Mouse (Mus musculus): ENCODE data around the gene Defb15. TPM values are rescaled to one million over a fixed set of nuclear protein-coding genes. Genes with fewer than 3 reads are reported as not detected.
"Not testable (repeated sequence)": the region's sequence is repeated elsewhere in the genome, so short reads cannot be mapped to it uniquely, and the experiment has no call there.

Defb15 gene
- polyA plus RNA-seq, 1 experiment = not detected

GRCm38 (mm10) chr8:21946462-21946861 lies 14.0 kb upstream of the Defb15 start, which contains the start of gene Defb13:
Gene Defb13 (plus strand): TSS chr8:21946762.
- H3K27ac ChIP-seq (ENCODE audit: insufficient read depth, low read length) = no peak within 1 kb of the TSS
- H3K4me3 ChIP-seq (ENCODE audit: insufficient read depth, low read length) = no peak within 1 kb of the TSS
- TF ChIP-seq POLR2A (IDR thresholded peaks at IDR 0.05; ENCODE audit: extremely low read depth, insufficient read depth, low read length) (no peak), CTCF (IDR thresholded peaks at IDR 0.05; ENCODE audit: extremely low read depth, insufficient read depth, low read length) (no peak)
- no peaks in the 10 kb centered on the region for H3K4me1 ChIP-seq (ENCODE audit: control insufficient read depth, insufficient read depth, low read length)

GRCm38 (mm10) chr8:21938052-21938451 lies 5.5 kb upstream of the Defb15 start, which contains the start of gene Defb35:
Gene Defb35 (plus strand): TSS chr8:21938352.
- not testable (repeated sequence) for H3K4me1 ChIP-seq (ENCODE audit: control insufficient read depth, insufficient read depth, low read length); H3K27ac ChIP-seq (ENCODE audit: insufficient read depth, low read length); H3K4me3 ChIP-seq (ENCODE audit: insufficient read depth, low read length)

GRCm38 (mm10) chr8:21930754-21931153 lies 1.8 kb downstream of the Defb15 start:
- not testable (repeated sequence) for H3K4me3 ChIP-seq (ENCODE audit: insufficient read depth, low read length); H3K4me1 ChIP-seq (ENCODE audit: control insufficient read depth, insufficient read depth, low read length); H3K27ac ChIP-seq (ENCODE audit: insufficient read depth, low read length)

- Histone ChIP-seq H3K4me1 (ENCODE audit: control insufficient read depth, insufficient read depth, low read length) (no peaks in the 10 kb centered on the region), H3K27ac (ENCODE audit: insufficient read depth, low read length) (no peak overlapping the region), H3K4me3 (ENCODE audit: insufficient read depth, low read length) (no peak overlapping the region)
- TF ChIP-seq CTCF (IDR thresholded peaks at IDR 0.05; ENCODE audit: extremely low read depth, insufficient read depth, low read length) (no peak), POLR2A (IDR thresholded peaks at IDR 0.05; ENCODE audit: extremely low read depth, insufficient read depth, low read length) (no peak)
Observed at GRCm38 (mm10) chr8:21915625-21916024, 16.9 kb downstream of the Defb15 start.

GRCm38 (mm10) chr8:21912554-21912953 lies 20.0 kb downstream of the Defb15 start:
- TF ChIP-seq CTCF (IDR thresholded peaks at IDR 0.05; ENCODE audit: extremely low read depth, insufficient read depth, low read length) (no peak), POLR2A (IDR thresholded peaks at IDR 0.05; ENCODE audit: extremely low read depth, insufficient read depth, low read length) (no peak)
- Histone ChIP-seq H3K27ac (ENCODE audit: insufficient read depth, low read length) (no peak overlapping the region), H3K4me3 (ENCODE audit: insufficient read depth, low read length) (no peak overlapping the region), H3K4me1 (ENCODE audit: control insufficient read depth, insufficient read depth, low read length) (no peaks in the 10 kb centered on the region)

GRCm38 (mm10) chr8:21911931-21912330 lies 20.6 kb downstream of the Defb15 start:
- TF ChIP-seq POLR2A (IDR thresholded peaks at IDR 0.05; ENCODE audit: extremely low read depth, insufficient read depth, low read length) = no peak
- TF ChIP-seq CTCF (IDR thresholded peaks at IDR 0.05; ENCODE audit: extremely low read depth, insufficient read depth, low read length) = no peak
- H3K4me1 ChIP-seq (ENCODE audit: control insufficient read depth, insufficient read depth, low read length) = no peaks in the 10 kb centered on the region
- H3K27ac ChIP-seq (ENCODE audit: insufficient read depth, low read length) = no peak overlapping the region
- no peak overlapping the region for H3K4me3 ChIP-seq (ENCODE audit: insufficient read depth, low read length)

GRCm38 (mm10) chr8:21906290-21906689 lies 26.2 kb downstream of the Defb15 start, which contains the start of gene Defb11:
Gene Defb11 (minus strand): TSS chr8:21906412.
- not testable (repeated sequence) for H3K4me3 ChIP-seq (ENCODE audit: insufficient read depth, low read length)

GRCm38 (mm10) chr8:21885321-21885720 lies 47.2 kb downstream of the Defb15 start, which contains the start of gene Defb9:
Gene Defb9 (minus strand): TSS chr8:21885421.
- not testable (repeated sequence) for H3K4me3 ChIP-seq (ENCODE audit: insufficient read depth, low read length); H3K4me1 ChIP-seq (ENCODE audit: control insufficient read depth, insufficient read depth, low read length); H3K27ac ChIP-seq (ENCODE audit: insufficient read depth, low read length)

More at GRCm38 (mm10) chr8:21906290-21906689, 26.2 kb downstream of the Defb15 start, which contains the start of gene Defb11:
- not testable (repeated sequence) for H3K4me1 ChIP-seq (ENCODE audit: control insufficient read depth, insufficient read depth, low read length); H3K27ac ChIP-seq (ENCODE audit: insufficient read depth, low read length)

Other genes with a start within 250 kb of the Defb15 start
- not detected in 2 replicates for gene AY761184, start 229.1 kb downstream of the Defb15 start, polyA plus RNA-seq (2012; rRNA removed)
- gene Defa24, start 198.2 kb downstream of the Defb15 start, polyA plus RNA-seq (2012; rRNA removed) = not detected in 2 replicates
- gene Defb50, start 109.2 kb downstream of the Defb15 start, polyA plus RNA-seq (2012; rRNA removed) = not detected in 2 replicates
- gene Defb2, start 92.8 kb downstream of the Defb15 start, polyA plus RNA-seq (2012; rRNA removed) = not detected in 2 replicates
- not detected in 2 replicates for gene Defb10, start 73.8 kb downstream of the Defb15 start, polyA plus RNA-seq (2012; rRNA removed)
- not detected in 2 replicates for gene Defb9, start 47.3 kb downstream of the Defb15 start, polyA plus RNA-seq (2012; rRNA removed)
- not detected in 2 replicates for gene Defb11, start 26.3 kb downstream of the Defb15 start, polyA plus RNA-seq (2012; rRNA removed)
- gene Defb35, start 5.6 kb upstream of the Defb15 start, polyA plus RNA-seq (2012; rRNA removed) = not detected in 2 replicates
- gene Defb13, start 14.1 kb upstream of the Defb15 start, polyA plus RNA-seq (2012; rRNA removed) = not detected in 2 replicates
- gene Fam90a1a, start 26.0 kb upstream of the Defb15 start, polyA plus RNA-seq (2012; rRNA removed) = not detected in 2 replicates
- not detected in 2 replicates for gene Ccdc70, start 37.1 kb upstream of the Defb15 start, polyA plus RNA-seq (2012; rRNA removed)
- 1.4 and 1.6 TPM in 2 replicates for gene Atp7b, start 127.6 kb upstream of the Defb15 start, polyA plus RNA-seq (2012; rRNA removed)
- 12.3 and 13.0 TPM in 2 replicates for gene Alg11, start 128.0 kb upstream of the Defb15 start, polyA plus RNA-seq (2012; rRNA removed)
- gene Nek5, start 192.3 kb upstream of the Defb15 start, polyA plus RNA-seq (2012; rRNA removed) = 0.04 and 0.33 TPM in 2 replicates
- gene Nek3, start 233.7 kb upstream of the Defb15 start, polyA plus RNA-seq (2012; rRNA removed) = 2.7 and 2.8 TPM in 2 replicates

Measured in cortical plate, adult 2 months (tissue).